Mouse (Mus musculus): ENCODE data around the gene Tgif2. TPM values are rescaled to one million over a fixed set of nuclear protein-coding genes. Genes with fewer than 3 reads are reported as not detected.

Tgif2 gene
- 8.3 and 9.5 TPM in 2 replicates for polyA plus RNA-seq (2015; fragmentation: Nextera tagmentation; extraction: Ambion mirVana)

DNA sequence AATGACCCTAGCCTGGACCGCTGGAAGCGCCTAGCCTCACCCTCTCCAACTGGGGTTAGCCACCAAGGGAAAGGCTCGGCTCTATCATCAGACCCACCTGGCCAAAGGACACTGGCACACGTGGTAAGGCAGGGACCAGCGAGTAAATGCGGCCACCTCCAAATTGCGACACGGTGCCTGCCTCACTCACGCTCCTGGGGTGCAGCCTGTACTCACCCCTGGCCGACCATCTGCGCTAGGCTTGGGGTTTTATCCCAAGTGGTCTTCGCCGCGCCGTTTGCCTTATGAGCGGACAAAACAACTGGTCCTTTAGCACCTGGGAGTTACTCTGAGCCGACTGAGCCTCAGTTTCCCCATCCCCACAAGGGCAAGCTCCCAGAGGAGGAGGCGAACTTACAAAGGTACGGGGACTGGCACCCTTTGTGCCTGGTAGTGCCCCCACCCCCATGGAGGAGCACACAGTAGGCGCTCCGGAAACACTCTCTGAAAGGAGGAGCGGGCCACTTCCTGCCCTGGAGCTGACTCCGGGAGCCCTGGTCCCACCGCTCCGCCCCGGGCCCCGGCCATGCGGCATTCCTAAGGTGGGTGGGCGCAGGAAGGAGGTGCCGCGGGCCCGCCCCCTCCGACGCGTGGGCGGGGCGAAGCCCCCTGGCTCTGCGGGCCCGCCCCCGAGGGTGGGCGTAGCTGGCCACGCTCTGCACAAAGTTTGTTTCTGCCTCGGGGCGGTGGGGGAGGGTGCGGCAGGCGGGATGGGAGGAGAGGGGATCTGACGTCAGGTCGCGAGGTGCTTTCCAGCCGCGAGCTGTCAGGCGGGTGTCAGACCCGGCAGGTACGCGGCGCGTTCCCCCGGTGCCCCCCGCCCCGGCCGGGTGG is at the start of gene Tgif2:
Gene Tgif2 (plus strand): TSS at position 689 of the 873 bp plus-strand sequence.

DNA sequence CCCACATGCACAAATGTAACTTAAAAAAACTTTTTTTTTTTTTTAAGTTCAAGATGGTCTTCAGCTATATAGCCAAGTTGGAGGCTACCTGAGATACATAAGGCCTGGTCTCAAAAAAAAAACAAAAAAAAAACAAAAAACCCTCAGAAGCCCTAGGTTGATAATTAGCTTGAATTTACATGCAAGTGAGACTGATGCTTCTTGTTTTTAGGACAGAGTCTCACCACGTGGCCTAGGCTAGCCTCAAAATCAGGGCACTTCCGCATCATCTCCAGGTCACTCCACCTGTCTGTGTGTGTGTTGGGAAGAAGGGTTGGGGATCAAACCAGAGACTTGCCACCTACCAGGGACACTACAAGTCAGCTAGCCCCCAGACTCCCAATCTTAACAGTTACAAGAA is 18.0 kb downstream of the Tgif2 start, which contains the start of gene 4930518I15Rik:
Gene 4930518I15Rik (minus strand): TSS at position 112 of the 400 bp plus-strand sequence.

GRCm38 (mm10) chr2:156862772-156863486 is 23.1 kb downstream of the Tgif2 start, which contains the start of gene Rab5if:
Gene Rab5if, plus strand, starts transcription at chr2:156863128.

GRCm38 (mm10) chr2:156887017-156887416 is 47.2 kb downstream of the Tgif2 start, which contains the start of gene Sla2:
Gene Sla2, minus strand, starts transcription at chr2:156887192.

Other genes with a start within 250 kb of the Tgif2 start
- gene Dlgap4, start 226.3 kb upstream of the Tgif2 start, polyA plus RNA-seq (2015; fragmentation: Nextera tagmentation; extraction: Ambion mirVana) = 25.7 and 28.6 TPM in 2 replicates
- 146 and 168 TPM in 2 replicates for gene Myl9, start 64.6 kb upstream of the Tgif2 start, polyA plus RNA-seq (2015; fragmentation: Nextera tagmentation; extraction: Ambion mirVana)
- 6.1 and 7.0 TPM in 2 replicates for gene 4930518I15Rik, start 17.9 kb downstream of the Tgif2 start, polyA plus RNA-seq (2015; fragmentation: Nextera tagmentation; extraction: Ambion mirVana)
- gene Rab5if, start 23.1 kb downstream of the Tgif2 start, polyA plus RNA-seq (2015; fragmentation: Nextera tagmentation; extraction: Ambion mirVana) = 189 and 193 TPM in 2 replicates
- gene Sla2, start 47.2 kb downstream of the Tgif2 start, polyA plus RNA-seq (2015; fragmentation: Nextera tagmentation; extraction: Ambion mirVana) = 1.6 and 1.8 TPM in 2 replicates
- gene Ndrg3, start 152.0 kb downstream of the Tgif2 start, polyA plus RNA-seq (2015; fragmentation: Nextera tagmentation; extraction: Ambion mirVana) = 24.8 and 29.1 TPM in 2 replicates
- 32.8 and 35.8 TPM in 2 replicates for gene Dsn1, start 167.1 kb downstream of the Tgif2 start, polyA plus RNA-seq (2015; fragmentation: Nextera tagmentation; extraction: Ambion mirVana)
- 2.6 and 2.8 TPM in 2 replicates for gene Soga1, start 239.2 kb downstream of the Tgif2 start, polyA plus RNA-seq (2015; fragmentation: Nextera tagmentation; extraction: Ambion mirVana)
- not detected in 2 replicates for gene Tldc2, start 247.0 kb downstream of the Tgif2 start, polyA plus RNA-seq (2015; fragmentation: Nextera tagmentation; extraction: Ambion mirVana)